Mouse (Mus musculus) limb, embryonic 12.5 days (tissue): Measurements from ENCODE around the gene Defb25. TPM values are rescaled to one million over a fixed set of nuclear protein-coding genes. Genes with fewer than 3 reads are reported as not detected.

Source experiments
- ATAC-seq: fragments of 200-750 bp; cut with Nextera tagmentation; 2 replicates; pipeline ENCODE4 v1.8.0; 2017; ENCODE audit warnings: low read depth, moderate TSS enrichment; ENCODE audit not compliant: insufficient number of reproducible peaks, insufficient read depth, low FRiP score, low TSS enrichment
- H3K27ac ChIP-seq: fragments of 300-500 bp; sonication (generic); 2 replicates; pipeline ENCODE4 v1.5.1; 2016; ENCODE audit warnings: mild to moderate bottlenecking, moderate library complexity
- H3K27me3 ChIP-seq: fragments of 300-500 bp; sonication (generic); 2 replicates; pipeline ENCODE4 v1.6.1; 2016; ENCODE audit warnings: mild to moderate bottlenecking, moderate library complexity
- H3K36me3 ChIP-seq: fragments of 300-500 bp; sonication (generic); 2 replicates; pipeline ENCODE4 v1.6.1; 2016; ENCODE audit warnings: mild to moderate bottlenecking, moderate library complexity
- H3K4me1 ChIP-seq: fragments of 300-500 bp; sonication (generic); replicated peaks from 2 replicates; pipeline ENCODE4 v1.6.1; 2016
- H3K4me2 ChIP-seq: fragments of 300-500 bp; sonication (generic); 2 replicates; pipeline ENCODE4 v1.6.1; 2016; ENCODE audit warnings: mild to moderate bottlenecking, moderate library complexity
- H3K4me3 ChIP-seq: fragments of 300-500 bp; sonication (generic); replicated peaks from 2 replicates; pipeline ENCODE4 v1.5.1; 2016; ENCODE audit warnings: mild to moderate bottlenecking
- H3K9ac ChIP-seq: fragments of 300-500 bp; sonication (generic); replicated peaks from 2 replicates; pipeline ENCODE4 v1.6.1; 2016; ENCODE audit warnings: mild to moderate bottlenecking, moderate library complexity
- H3K9me3 ChIP-seq: fragments of 300-500 bp; sonication (generic); 2 replicates; pipeline ENCODE4 v1.6.1; 2016; ENCODE audit warnings: mild to moderate bottlenecking, moderate library complexity
- WGBS: fragments of 180-500 bp; shearing (Covaris S2); methylation state at CpG from one replicate; pipeline ENCODE4 v1.1.7; 2016; 5-methylcytosine and 5-hydroxymethylcytosine counted together
- polyA plus RNA-seq: library from polyadenylated mRNA; unstranded; fragments of >200 nt; fragmentation: Nextera tagmentation; extraction: Ambion mirVana; gene quantifications from 2 replicates; pipeline ENCODE4 v1.2.1, GENCODE M21; 2016

Gene Defb25
- polyA plus RNA-seq, 1 experiment from 2014 or later = not detected

DNA sequence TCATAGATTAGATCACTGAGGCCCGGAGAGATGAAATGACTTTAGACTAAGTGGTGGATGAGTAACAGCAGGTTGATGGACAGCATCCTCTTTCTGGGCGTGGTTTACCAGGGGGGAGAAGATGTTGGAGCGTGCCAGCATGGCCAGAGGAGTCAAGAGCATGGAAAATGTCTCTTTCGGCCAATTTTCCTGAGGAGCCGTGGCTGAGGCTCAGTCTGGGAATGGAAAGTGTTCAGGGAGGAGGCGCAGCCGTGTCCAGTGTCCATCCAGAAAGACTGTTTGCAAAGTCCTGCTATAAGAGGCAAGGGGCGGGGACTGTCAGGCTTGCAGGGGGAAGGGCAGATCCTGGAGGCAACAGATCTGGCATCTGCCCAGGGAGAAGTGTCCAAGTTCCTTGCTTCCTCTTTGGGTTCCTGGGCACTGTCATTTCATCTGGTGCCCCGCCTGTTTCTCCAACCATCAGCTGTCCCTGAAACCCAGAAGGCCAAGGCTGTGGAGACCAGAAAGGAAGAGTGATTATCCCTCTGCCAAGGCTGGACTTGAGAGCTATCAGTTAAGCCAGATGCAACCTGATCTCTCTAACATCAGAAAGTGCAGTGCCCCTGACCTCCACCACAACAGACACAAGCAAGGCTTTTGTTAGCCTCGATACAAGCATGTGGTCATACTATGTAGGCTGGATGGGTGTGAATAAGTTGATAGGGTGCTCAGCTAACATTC, 30.2 kb upstream of the Defb25 start:
- no peak overlapping the region for H3K27ac ChIP-seq
- H3K27me3 ChIP-seq = no peaks in the 10 kb centered on the region
- no peak overlapping the region for H3K9ac ChIP-seq
- H3K4me3 ChIP-seq = no peak overlapping the region
- H3K36me3 ChIP-seq = no peaks in the 10 kb centered on the region
- H3K4me2 ChIP-seq = no peak overlapping the region
- no peaks in the 10 kb centered on the region; the same call in 1 of the 2 replicates for H3K4me1 ChIP-seq
- H3K9me3 ChIP-seq = peaks cover 2% of the 10 kb centered on the region
- WGBS = 73% methylated on average over 10 of the region's 10 CpGs
- ATAC-seq = no peak

DNA sequence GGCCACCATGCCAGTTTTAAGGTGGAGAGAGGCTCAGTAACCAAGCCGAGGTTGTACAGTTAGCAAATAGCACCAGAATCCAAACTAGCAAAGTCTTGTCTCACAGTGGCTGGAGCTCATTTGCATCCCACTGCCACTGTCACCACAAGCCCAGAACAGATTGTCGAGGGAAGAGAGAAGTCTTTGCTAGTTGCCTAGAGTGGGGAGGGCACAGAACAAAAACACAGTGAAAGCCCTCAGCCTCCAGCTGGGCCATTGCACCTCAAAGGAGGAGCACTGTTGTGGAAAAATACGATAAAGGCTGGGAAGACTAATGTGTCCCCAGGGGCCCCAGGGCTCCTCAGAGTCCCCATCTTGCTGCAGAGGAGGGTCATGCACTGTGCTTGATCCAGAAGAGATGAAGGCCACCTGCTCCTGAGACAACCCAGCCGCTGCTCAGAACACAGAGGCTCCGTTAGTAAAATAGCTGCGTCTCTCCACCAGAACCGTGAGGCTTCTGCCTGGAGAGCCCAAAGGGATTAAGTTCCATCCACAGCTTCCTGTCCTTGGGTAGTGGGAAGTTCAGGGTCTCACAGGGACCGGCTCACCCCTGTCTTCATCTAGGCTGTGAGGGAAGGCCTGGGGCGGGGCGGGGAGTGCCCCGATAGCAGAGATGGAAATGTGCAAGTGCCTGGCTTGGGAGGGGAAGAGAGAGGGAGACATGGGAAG, 16.7 kb upstream of the Defb25 start:
- Histone ChIP-seq H3K27ac (no peak overlapping the region), H3K9me3 (no peaks in the 10 kb centered on the region), H3K4me3 (no peak overlapping the region), H3K4me2 (no peak overlapping the region), H3K27me3 (peaks cover 6% of the 10 kb centered on the region), H3K9ac (no peak overlapping the region), H3K4me1 (no peaks in the 10 kb centered on the region), H3K36me3 (no peaks in the 10 kb centered on the region)
- ATAC-seq = no peak
- WGBS = 32% methylated on average over 11 of the region's 11 CpGs

DNA sequence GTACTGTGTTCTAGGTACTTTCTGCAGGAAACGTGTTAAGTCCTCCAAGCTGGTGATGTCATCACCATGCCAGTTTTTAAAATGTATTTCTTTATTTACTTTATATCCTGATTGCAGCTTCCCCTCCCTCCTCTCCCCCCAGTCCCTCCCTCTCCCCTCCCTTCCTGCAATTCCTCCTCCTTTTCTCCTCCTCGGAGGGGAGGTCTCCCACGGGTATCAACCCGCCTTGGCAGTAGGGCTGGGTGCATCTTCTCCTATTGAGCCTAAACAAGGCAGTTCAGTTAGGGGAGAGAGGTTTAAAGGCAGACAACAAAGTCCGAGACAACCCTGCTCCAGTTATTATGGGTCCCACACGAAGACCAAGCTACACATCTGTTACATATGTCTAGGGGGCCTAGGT, 16.0 kb upstream of the Defb25 start:
- Histone ChIP-seq H3K4me1 (no peaks in the 10 kb centered on the region), H3K4me2 (no peak overlapping the region), H3K27me3 (peaks cover 10% of the 10 kb centered on the region), H3K4me3 (no peak overlapping the region), H3K9ac (no peak overlapping the region), H3K36me3 (no peaks in the 10 kb centered on the region), H3K27ac (no peak overlapping the region), H3K9me3 (no peaks in the 10 kb centered on the region)
- 65% methylated on average over 6 of the region's 6 CpGs for WGBS
- ATAC-seq = no peak

DNA sequence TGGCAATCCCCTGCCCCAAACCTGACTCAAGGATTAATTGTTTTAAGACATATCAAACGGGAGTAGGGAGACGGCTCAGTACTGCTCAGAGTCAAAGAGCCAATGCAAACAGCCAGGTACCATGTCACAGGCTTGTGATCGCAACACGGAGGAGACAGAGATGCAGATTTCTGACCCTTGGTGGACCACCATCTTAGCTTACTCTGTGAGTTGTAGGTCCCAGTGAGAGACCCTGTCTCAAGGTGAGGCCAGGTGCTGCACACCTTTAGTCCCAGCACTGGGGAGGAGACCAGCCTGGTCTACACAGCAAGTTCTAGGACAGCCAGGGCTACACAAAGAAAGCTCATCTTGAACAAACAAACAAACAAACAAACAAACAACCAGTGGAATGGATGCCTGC, 14.5 kb upstream of the Defb25 start:
- Histone ChIP-seq H3K4me1 (peaks cover 6% of the 10 kb centered on the region; the same call in 1 of the 2 replicates), H3K4me2 (no peak overlapping the region), H3K27ac (no peak overlapping the region), H3K9me3 (no peaks in the 10 kb centered on the region), H3K36me3 (no peaks in the 10 kb centered on the region), H3K27me3 (peaks cover 19% of the 10 kb centered on the region), H3K4me3 (no peak overlapping the region), H3K9ac (no peak overlapping the region)
- 81% methylated on average over 4 of the region's 4 CpGs for WGBS
- no peak for ATAC-seq

DNA sequence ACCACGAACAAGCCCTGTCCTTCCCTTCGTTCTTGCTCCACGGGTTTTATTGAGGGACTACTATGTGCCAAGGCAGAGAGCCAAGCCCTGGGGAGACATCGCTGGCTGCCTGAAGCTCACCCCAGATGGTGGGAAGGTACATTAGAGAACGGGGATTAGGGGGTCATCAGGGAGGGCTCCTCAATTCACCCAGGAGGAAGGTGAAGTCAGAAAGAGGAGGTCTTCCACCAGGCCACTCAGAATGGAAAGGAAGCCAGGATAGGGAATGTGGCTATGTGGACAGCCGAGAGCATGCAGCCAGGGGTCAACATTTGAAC, 14.1 kb upstream of the Defb25 start:
- peaks cover 23% of the 10 kb centered on the region for H3K27me3 ChIP-seq
- 0 out of 2 replicates have a peak overlapping the region, but pooled peaks have one; percentile 8 for H3K9ac ChIP-seq
- no peak overlapping the region for H3K4me3 ChIP-seq
- H3K4me2 ChIP-seq = no peak overlapping the region
- no peaks in the 10 kb centered on the region for H3K36me3 ChIP-seq
- H3K27ac ChIP-seq = no peak overlapping the region
- WGBS = 85% methylated on average over 6 of the region's 6 CpGs
- H3K4me1 ChIP-seq = peaks cover 11% of the 10 kb centered on the region; the same call in 1 of the 2 replicates
- H3K9me3 ChIP-seq = no peaks in the 10 kb centered on the region
- 0 out of 2 replicates have a peak, but pooled peaks have one; percentile 54 for ATAC-seq

DNA sequence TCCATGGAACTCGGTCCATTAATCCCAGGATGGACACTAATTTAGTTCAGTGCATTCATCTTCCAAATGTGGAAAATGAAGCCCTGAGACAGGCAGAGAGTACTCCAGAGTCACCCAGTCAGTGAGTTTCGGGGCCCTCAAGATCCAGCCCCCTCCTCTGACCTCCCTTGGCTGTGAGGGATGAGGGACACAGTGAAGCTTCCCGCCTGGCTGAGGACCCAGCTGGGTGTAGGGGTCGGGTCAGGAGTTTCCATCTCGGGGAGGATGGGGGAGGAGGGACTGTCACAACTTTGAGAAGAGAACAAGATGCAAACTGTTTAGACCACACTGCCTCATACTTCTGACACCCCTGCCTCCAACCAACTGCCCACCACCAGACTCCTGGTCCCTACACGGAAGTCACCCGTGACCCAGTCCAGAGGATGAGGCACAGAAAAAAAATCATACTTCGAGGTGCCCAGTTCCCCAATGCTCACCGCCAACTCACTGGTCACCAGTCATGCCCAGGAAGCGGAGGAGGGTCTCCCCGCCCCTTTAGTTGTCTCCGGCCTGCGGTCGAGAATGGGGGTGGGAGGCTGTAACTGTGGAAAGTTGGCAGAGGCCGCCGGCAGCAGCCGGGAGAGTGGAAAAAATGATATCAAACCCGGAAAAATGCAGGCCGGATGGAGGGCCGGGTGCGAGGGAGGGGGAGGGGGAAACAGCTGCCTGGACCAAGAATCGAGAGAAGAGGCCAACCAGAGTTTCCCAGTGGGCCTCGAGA, 13.6 kb upstream of the Defb25 start:
- H3K4me1 ChIP-seq = peaks cover 11% of the 10 kb centered on the region; the same call in 1 of the 2 replicates
- WGBS = 73% methylated on average over 23 of the region's 23 CpGs
- H3K4me2 ChIP-seq = no peak overlapping the region
- no peak overlapping the region for H3K27ac ChIP-seq
- ATAC-seq = no peak
- H3K27me3 ChIP-seq = peaks cover 23% of the 10 kb centered on the region
- H3K9me3 ChIP-seq = no peaks in the 10 kb centered on the region
- H3K9ac ChIP-seq = 0 out of 2 replicates have a peak overlapping the region, but pooled peaks have one; percentile 8
- no peaks in the 10 kb centered on the region for H3K36me3 ChIP-seq
- H3K4me3 ChIP-seq = no peak overlapping the region

DNA sequence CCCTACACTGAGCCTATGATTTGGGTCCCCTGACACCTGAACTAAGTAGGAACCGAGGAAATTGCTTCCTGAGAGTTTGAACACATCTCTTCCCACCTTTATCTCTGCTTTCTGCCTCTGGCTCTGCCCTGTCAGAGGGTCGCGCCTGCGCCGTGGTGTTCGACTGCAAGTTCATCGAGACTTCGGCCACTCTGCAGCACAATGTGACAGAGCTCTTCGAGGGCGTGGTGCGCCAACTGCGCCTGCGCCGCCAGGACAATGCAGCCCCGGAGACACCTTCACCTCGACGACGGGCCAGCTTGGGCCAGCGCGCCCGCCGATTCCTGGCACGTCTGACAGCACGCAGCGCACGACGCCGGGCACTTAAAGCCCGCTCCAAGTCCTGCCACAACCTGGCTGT, 11.5 kb upstream of the Defb25 start:
- Histone ChIP-seq H3K27ac (no peak overlapping the region), H3K4me2 (no peak overlapping the region), H3K4me3 (no peak overlapping the region), H3K36me3 (no peaks in the 10 kb centered on the region), H3K4me1 (peaks cover 11% of the 10 kb centered on the region; the same call in 1 of the 2 replicates), H3K9me3 (no peaks in the 10 kb centered on the region), H3K9ac (no peak overlapping the region), H3K27me3 (peaks cover 30% of the 10 kb centered on the region)
- whole genome bisulfite sequencing = 76% methylated on average over 29 of the region's 29 CpGs
- ATAC-seq = no peak

DNA sequence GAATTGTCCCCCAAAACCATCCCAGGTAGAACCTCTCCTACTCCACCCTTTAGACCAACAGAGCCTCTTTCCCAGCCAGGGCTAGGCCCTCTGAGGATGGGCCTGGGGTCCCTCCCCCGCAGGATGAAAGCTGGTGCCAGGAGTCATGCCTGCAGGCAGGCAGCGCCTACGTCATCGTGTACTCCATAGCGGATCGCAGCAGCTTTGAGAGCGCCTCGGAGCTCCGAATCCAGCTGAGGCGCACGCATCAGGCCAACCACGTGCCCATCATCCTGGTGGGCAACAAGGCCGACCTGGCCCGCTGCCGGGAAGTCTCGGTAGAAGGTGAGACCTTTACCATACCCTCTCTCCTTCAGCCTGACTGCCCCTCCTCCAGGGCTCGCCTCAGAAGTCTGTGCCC, 10.5 kb upstream of the Defb25 start:
- Histone ChIP-seq H3K9me3 (no peaks in the 10 kb centered on the region), H3K4me1 (peaks cover 11% of the 10 kb centered on the region; the same call in 1 of the 2 replicates), H3K4me2 (peak overlapping the region; percentile 31), H3K27ac (no peak overlapping the region), H3K36me3 (no peaks in the 10 kb centered on the region), H3K9ac (no peak overlapping the region), H3K4me3 (no peak overlapping the region), H3K27me3 (peaks cover 37% of the 10 kb centered on the region)
- 38% methylated on average over 17 of the region's 17 CpGs for WGBS
- ATAC-seq = no peak

DNA sequence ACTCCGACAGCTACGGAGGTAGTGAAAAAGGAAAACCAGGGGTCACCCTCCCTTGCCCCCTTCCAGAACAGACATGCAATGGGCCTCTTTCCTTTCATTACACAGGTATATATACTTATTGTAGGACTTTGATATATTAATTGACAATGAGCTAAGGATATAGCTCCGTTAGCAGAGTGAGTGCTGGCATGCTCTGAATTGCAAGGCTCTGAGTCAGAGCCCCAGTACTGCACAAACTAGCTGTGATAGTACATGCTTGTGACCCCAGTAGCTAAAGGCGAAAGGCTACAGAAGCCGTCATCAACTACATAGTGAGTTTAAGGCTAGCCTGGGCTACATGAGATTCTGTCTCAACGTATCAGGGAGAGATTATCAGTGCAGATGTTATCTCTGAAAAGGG, 7.1 kb upstream of the Defb25 start:
- H3K4me1 ChIP-seq = peaks cover 28% of the 10 kb centered on the region
- H3K4me2 ChIP-seq = no peak overlapping the region
- no peak for ATAC-seq
- H3K9me3 ChIP-seq = no peaks in the 10 kb centered on the region
- no peaks in the 10 kb centered on the region for H3K36me3 ChIP-seq
- H3K27me3 ChIP-seq = peaks cover 72% of the 10 kb centered on the region
- H3K27ac ChIP-seq = no peak overlapping the region
- H3K9ac ChIP-seq = no peak overlapping the region
- WGBS = 89% methylated on average over 6 of the region's 6 CpGs
- no peak overlapping the region for H3K4me3 ChIP-seq

DNA sequence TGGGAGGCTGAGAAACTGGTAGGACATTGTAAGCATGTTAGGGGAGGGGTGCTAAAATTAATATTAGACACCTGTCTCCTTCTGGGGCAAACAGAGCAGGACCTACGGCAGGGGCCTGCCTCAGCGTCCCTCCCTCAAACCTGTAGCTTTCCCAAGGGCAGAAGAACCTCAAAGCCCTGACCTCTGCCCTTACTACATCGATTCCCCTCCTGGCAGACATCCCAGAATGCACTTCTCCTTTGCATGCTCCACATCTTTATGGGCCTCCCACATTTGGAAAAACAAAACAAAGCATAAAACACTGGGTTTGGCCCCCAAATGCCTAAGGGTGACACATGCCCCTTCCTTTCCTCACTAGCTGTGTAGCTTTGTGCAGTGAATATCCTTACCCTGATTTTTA, 6.4 kb upstream of the Defb25 start:
- H3K4me2 ChIP-seq = no peak overlapping the region
- H3K4me3 ChIP-seq = no peak overlapping the region
- peaks cover 28% of the 10 kb centered on the region for H3K4me1 ChIP-seq
- peaks cover 73% of the 10 kb centered on the region for H3K27me3 ChIP-seq
- ATAC-seq = no peak
- no peak overlapping the region for H3K9ac ChIP-seq
- H3K27ac ChIP-seq = no peak overlapping the region
- no peaks in the 10 kb centered on the region for H3K9me3 ChIP-seq
- 60% methylated on average over 3 of the region's 3 CpGs for WGBS
- no peaks in the 10 kb centered on the region for H3K36me3 ChIP-seq

DNA sequence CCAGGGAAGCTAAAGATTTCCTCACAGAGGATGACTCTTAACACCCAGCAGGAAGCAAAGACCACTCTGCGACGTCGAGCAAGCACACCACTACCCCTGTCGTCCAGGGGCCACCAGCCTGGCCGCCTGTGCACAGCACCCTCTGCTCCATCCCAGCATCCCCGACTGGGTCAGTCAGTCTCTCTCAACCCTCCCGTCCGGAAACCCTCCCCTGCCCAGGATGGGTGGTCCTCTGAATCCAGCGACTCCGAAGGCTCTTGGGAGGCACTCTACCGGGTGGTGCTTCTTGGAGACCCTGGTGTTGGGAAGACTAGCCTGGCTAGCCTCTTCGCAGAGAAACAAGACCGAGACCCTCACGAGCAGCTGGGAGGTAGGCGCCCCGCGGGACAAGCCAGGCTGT, 5.2 kb upstream of the Defb25 start:
- no peak overlapping the region for H3K27ac ChIP-seq
- no peak overlapping the region for H3K4me3 ChIP-seq
- peaks cover 23% of the 10 kb centered on the region for H3K4me1 ChIP-seq
- 0 out of 2 replicates have a peak, but pooled peaks cover 4% of the 10 kb centered on the region for H3K9me3 ChIP-seq
- H3K4me2 ChIP-seq = no peak overlapping the region
- peaks cover 65% of the 10 kb centered on the region for H3K27me3 ChIP-seq
- 45% methylated on average over 17 of the region's 17 CpGs for WGBS
- ATAC-seq = no peak
- no peaks in the 10 kb centered on the region for H3K36me3 ChIP-seq
- H3K9ac ChIP-seq = no peak overlapping the region
